Mouse (Mus musculus): Measurements from ENCODE around the gene Gm2004. TPM values are rescaled to one million over a fixed set of nuclear protein-coding genes. Genes with fewer than 3 reads are reported as not detected.
"Not testable (repeated sequence)": the region's sequence is repeated elsewhere in the genome, so short reads cannot be mapped to it uniquely, and the experiment has no call there.

The Gm2004 gene
- total RNA-seq (2021): 10 to 100 TPM in 1 of 2 experiments, 1 to 10 TPM in 1; 5.3 to 11.8 TPM

- DNase-seq: not testable (repeated sequence)
Measured at GRCm38 (mm10) chr2:176149725-176150124, at the start of gene Gm2004. Gene Gm2004 (minus strand): TSS chr2:176149825.

Other genes starting within 250 kb of the Gm2004 start
- 1 to 10 TPM; 3.9 to 4.1 TPM for gene Zfp966, start 218.7 kb downstream of the Gm2004 start, total RNA-seq (2021)
- 10 to 100 TPM; 17.1 to 18.9 TPM for gene Gm2026, start 184.5 kb downstream of the Gm2004 start, total RNA-seq (2021)
- 1 to 10 TPM; 1.5 to 9.8 TPM for gene 2210418O10Rik, start 76.7 kb upstream of the Gm2004 start, total RNA-seq (2021)
- gene Gm11009, start 169.7 kb upstream of the Gm2004 start, total RNA-seq (2021): not detected